Mouse (Mus musculus) heart, adult 2 months (tissue): Measurements from ENCODE around the gene Tmem182. TPM values are rescaled to one million over a fixed set of nuclear protein-coding genes. Genes with fewer than 3 reads are reported as not detected.

ENCODE experiments used
- DNase-seq, 2 experiments: peaks; one replicate each; pipeline ENCODE4 v3.0.0; 2021
- H3K27ac ChIP-seq: fragments of 200-600 bp; 2 replicates; pipeline ENCODE4 v1.8.1; 2022
- H3K27me3 ChIP-seq: fragments of 200-500 bp; 2 replicates; pipeline ENCODE4 v1.6.1; 2012; ENCODE audit warnings: mild to moderate bottlenecking, low read length, inconsistent platforms, mixed read lengths; ENCODE audit not compliant: control insufficient read depth, insufficient read depth
- H3K36me3 ChIP-seq: fragments of 200-500 bp; 2 replicates; pipeline ENCODE4 v1.6.1; 2012; ENCODE audit warnings: low read length, inconsistent platforms; ENCODE audit not compliant: control insufficient read depth, insufficient read depth
- H3K4me1 ChIP-seq: fragments of 200-500 bp; 2 replicates; pipeline ENCODE4 v1.6.1; 2011; ENCODE audit warnings: low read length; ENCODE audit not compliant: control insufficient read depth, insufficient read depth
- H3K4me3 ChIP-seq: fragments of 200-600 bp; 2 replicates; pipeline ENCODE4 v1.8.1; 2022
- H3K79me2 ChIP-seq: fragments of 200-500 bp; replicated peaks from 2 replicates; pipeline ENCODE4 v1.6.1; 2012; ENCODE audit warnings: mild to moderate bottlenecking, inconsistent platforms, low read length, moderate library complexity, mixed read lengths; ENCODE audit not compliant: control insufficient read depth, insufficient read depth
- H3K9ac ChIP-seq: fragments of 200-500 bp; 2 replicates; pipeline ENCODE4 v1.6.1; 2012; ENCODE audit warnings: low read depth, mild to moderate bottlenecking, control low read depth, inconsistent platforms, low read length, mixed read lengths
- CTCF ChIP-seq: fragments of 200-600 bp; IDR thresholded peaks from 2 replicates; pipeline ENCODE4 v1.8.1; 2022; ENCODE audit warnings: antibody characterized with exemption, mild to moderate bottlenecking, moderate library complexity
- EP300 ChIP-seq: fragments of 200-500 bp; IDR thresholded peaks from 2 replicates; pipeline ENCODE4 v1.6.1; 2011; ENCODE audit warnings: low read depth, low read length, control low read depth; ENCODE audit not compliant: insufficient read depth
- POLR2A ChIP-seq: fragments of 200-500 bp; IDR thresholded peaks from 2 replicates; pipeline ENCODE4 v1.6.1; 2011; ENCODE audit warnings: mild to moderate bottlenecking, low read depth, low read length, control low read depth; ENCODE audit not compliant: insufficient read depth
- WGBS: fragments of 180-500 bp; shearing (Covaris S2); methylation state at CpG from one replicate; pipeline ENCODE4 v1.1.7; 2018; 5-methylcytosine and 5-hydroxymethylcytosine counted together
- intact Hi-C: fragments of 180-260 bp; cut with DNase I; formaldehyde crosslinking; loops from one replicate; pipeline ENCODE4 v1.15.1; 2025
- polyA plus RNA-seq: library from polyadenylated mRNA; depleted of rRNA; stranded (reverse); fragments of >200 nt; gene quantifications from 2 replicates; pipeline ENCODE4 v1.2.3, GENCODE M21; 2012
- total RNA-seq, 2 experiments: library from RNA; stranded (reverse); gene quantifications; 2 replicates each; pipeline ENCODE4 v1.2.3; 2021

Gene Tmem182
- total and polyA plus RNA-seq, 3 experiments, result 89.5 to 178 (median 142) TPM

GRCm38 (mm10) chr1:40802759-40803158 is 2.6 kb upstream of the Tmem182 start:
- peak in 1 of 2 experiments; percentile 48 for DNase-seq
- Histone ChIP-seq H3K27ac (no peak overlapping the region), H3K4me3 (no peak overlapping the region), H3K27me3 (no peaks in the 10 kb centered on the region), H3K79me2 (no peaks in the 10 kb centered on the region), H3K36me3 (peaks cover 3% of the 10 kb centered on the region; the same call in 1 of the 2 replicates), H3K4me1 (no peaks in the 10 kb centered on the region; the same call in 1 of the 2 replicates), H3K9ac (no peak overlapping the region)
- 18% methylated on average over 3 of the region's 3 CpGs for WGBS
- TF ChIP-seq CTCF (peak; percentile 97), EP300 (no peak)
- intact Hi-C loops, result loop anchor here (1.0 kb wide), 1 partner anchor 42 kb away; no protein-coding TSS in a partner anchor

- WGBS, result 74% methylated on average over 12 of the region's 12 CpGs
- H3K27ac ChIP-seq, result no peak overlapping the region; the same call in 1 of the 2 replicates
- intact Hi-C loops, result no loop called here
Measured at GRCm38 (mm10) chr1:40804118-40804517, 1.3 kb upstream of the Tmem182 start.

GRCm38 (mm10) chr1:40805891-40806290 is 490 bp downstream of the Tmem182 start:
- peak overlapping the region; percentile 70 for H3K9ac ChIP-seq
- H3K27ac ChIP-seq, result peak overlapping the region; percentile 91
- DNase-seq, result peak in 1 of 2 experiments; percentile 32
- H3K4me3 ChIP-seq, result peak overlapping the region; percentile 55
- intact Hi-C loops, result loop anchor here (2.0 kb wide), 1 partner anchor 19 kb away; no protein-coding TSS in a partner anchor
- H3K36me3 ChIP-seq, result peaks cover 5% of the 10 kb centered on the region
- WGBS, result 67% methylated on average over 11 of the region's 11 CpGs
- no peak for TF ChIP-seq EP300
- TF ChIP-seq CTCF, result no peak
- no peak for TF ChIP-seq POLR2A
- H3K27me3 ChIP-seq, result no peaks in the 10 kb centered on the region
- peaks cover 1% of the 10 kb centered on the region; the same call in 1 of the 2 replicates for H3K4me1 ChIP-seq
- H3K79me2 ChIP-seq, result no peaks in the 10 kb centered on the region

More at GRCm38 (mm10) chr1:40804118-40804517, 1.3 kb upstream of the Tmem182 start:
- TF ChIP-seq CTCF (no peak), EP300 (no peak)
- Histone ChIP-seq H3K4me3 (no peak overlapping the region), H3K79me2 (no peaks in the 10 kb centered on the region), H3K27me3 (no peaks in the 10 kb centered on the region), H3K4me1 (peaks cover 1% of the 10 kb centered on the region; the same call in 1 of the 2 replicates), H3K36me3 (peaks cover 3% of the 10 kb centered on the region), H3K9ac (no peak overlapping the region)
- no peak for DNase-seq

GRCm38 (mm10) chr1:40808643-40809042 is 3.2 kb downstream of the Tmem182 start:
- no peak for DNase-seq
- Histone ChIP-seq H3K36me3 (peaks cover 5% of the 10 kb centered on the region), H3K27me3 (no peaks in the 10 kb centered on the region), H3K4me3 (no peak overlapping the region), H3K79me2 (no peaks in the 10 kb centered on the region), H3K27ac (no peak overlapping the region), H3K4me1 (peaks cover 1% of the 10 kb centered on the region; the same call in 1 of the 2 replicates), H3K9ac (no peak overlapping the region)
- TF ChIP-seq POLR2A (no peak), CTCF (no peak), EP300 (no peak)
- intact Hi-C loops, result no loop called here
- 77% methylated on average over 3 of the region's 3 CpGs for WGBS

GRCm38 (mm10) chr1:40815071-40815845 is 9.9 kb downstream of the Tmem182 start:
- H3K9ac ChIP-seq, result no peak overlapping the region
- no peaks in the 10 kb centered on the region for H3K79me2 ChIP-seq
- DNase-seq, result peak; percentile 35 to 50
- no peak for TF ChIP-seq EP300
- no peak for TF ChIP-seq CTCF
- TF ChIP-seq POLR2A, result no peak
- H3K4me3 ChIP-seq, result no peak overlapping the region
- peak overlapping the region; percentile 23; the same call in 1 of the 2 replicates for H3K27ac ChIP-seq
- H3K4me1 ChIP-seq, result peaks cover 4% of the 10 kb centered on the region
- no peaks in the 10 kb centered on the region for H3K27me3 ChIP-seq
- intact Hi-C loops, result no loop called here
- H3K36me3 ChIP-seq, result peaks cover 7% of the 10 kb centered on the region
- 41% methylated on average over 16 of the region's 16 CpGs for WGBS

- peak in 1 of 2 experiments; percentile 26 for DNase-seq
- TF ChIP-seq POLR2A, result no peak
- TF ChIP-seq CTCF, result no peak
- TF ChIP-seq EP300, result no peak
- Histone ChIP-seq H3K9ac (no peak overlapping the region), H3K4me1 (peaks cover 11% of the 10 kb centered on the region), H3K27me3 (no peaks in the 10 kb centered on the region), H3K27ac (peak overlapping the region; percentile 47; the same call in 1 of the 2 replicates), H3K36me3 (peaks cover 26% of the 10 kb centered on the region), H3K79me2 (0 out of 2 replicates have a peak, but pooled peaks cover 2% of the 10 kb centered on the region), H3K4me3 (no peak overlapping the region)
- WGBS, result 42% methylated on average over 4 of the region's 4 CpGs
- intact Hi-C loops, result loop anchor here (2.0 kb wide), 1 partner anchor 18 kb away; no protein-coding TSS in a partner anchor
Measured at GRCm38 (mm10) chr1:40824517-40824916, 19.1 kb downstream of the Tmem182 start.
